Mouse (Mus musculus) kidney, postnatal 14 days (tissue): ENCODE results near the gene Idua.

Experiments
- DNase-seq: peaks from one replicate; pipeline ENCODE4 v3.0.0; 2022; ENCODE audit warnings: mixed read lengths

Gene Idua

GRCm38 (mm10) chr5:108727425-108727824 is 67.3 kb downstream of the Idua start:
- no peak for DNase-seq
